Mouse (Mus musculus): Measurements from ENCODE around the gene Xlr.
"Not testable (repeated sequence)": the region's sequence is repeated elsewhere in the genome, so short reads cannot be mapped to it uniquely, and the experiment has no call there.

Xlr gene

DNA sequence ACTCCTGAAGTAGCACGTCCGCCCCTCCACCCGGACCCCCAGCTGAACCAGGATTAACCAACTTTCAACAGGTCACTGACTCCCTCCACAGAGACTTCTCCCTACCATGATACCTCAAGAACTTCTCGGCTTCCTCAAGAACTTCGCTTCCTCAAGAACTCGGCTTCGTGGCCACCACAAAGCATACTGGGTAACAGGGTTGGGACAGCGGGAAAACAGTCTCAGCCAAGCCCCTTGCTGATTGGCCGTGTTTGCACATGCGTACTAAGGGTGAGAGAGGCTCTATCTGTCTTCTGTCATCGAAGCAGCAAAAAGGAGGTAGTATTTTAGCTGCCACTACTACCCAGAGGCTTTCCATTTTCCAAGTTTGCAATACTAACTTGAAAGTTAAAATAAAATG, at the start of gene Xlr:
Gene Xlr (minus strand): TSS at position 188 of the 400 bp plus-strand sequence.
- not testable (repeated sequence) for DNase-seq (ENCODE audit: extremely low spot score)

DNA sequence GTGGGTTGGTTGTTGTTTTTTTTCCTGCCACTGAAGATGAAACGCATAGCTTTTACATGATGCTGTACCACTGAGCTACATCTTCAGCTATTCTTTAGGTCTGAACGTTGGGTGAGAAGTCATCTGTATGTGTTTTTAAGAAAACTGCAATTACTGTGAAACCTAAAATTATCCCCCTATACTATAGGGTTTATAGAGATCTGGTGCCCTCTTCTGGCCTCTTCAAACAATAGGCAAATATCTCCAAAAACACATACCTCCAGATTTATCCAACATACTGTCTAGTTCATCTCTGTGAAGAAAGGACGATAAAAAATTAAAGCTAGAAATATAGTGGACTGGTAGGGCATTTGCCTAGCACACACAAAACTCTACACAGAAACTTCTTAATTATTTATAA, 1.6 kb upstream of the Xlr start:
- DNase-seq (ENCODE audit: extremely low spot score) = no peak

DNA sequence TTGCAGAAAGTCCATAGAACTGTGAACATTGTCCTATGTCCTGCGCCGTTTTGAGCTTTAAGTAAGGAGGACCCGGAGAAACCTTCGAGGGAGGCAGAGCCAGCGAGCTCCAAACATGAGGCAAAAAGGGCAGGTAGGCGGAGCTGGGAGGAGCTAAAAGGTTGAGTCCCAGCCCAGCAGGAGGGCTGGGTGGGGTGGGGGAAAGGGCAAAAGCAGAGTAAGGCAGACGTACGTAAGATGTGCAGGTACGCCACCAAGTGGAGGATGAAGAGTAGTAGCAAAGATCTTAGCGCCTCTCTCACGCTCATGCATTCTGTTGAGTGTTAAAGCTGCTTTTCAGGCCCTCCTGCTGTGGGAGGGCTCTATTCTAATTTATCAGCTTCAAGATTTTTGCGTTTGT, 21.2 kb downstream of the Xlr start, which contains the start of gene Zfp36l3:
Gene Zfp36l3 (minus strand): TSS at position 119 of the 400 bp plus-strand sequence.
- DNase-seq (ENCODE audit: extremely low spot score) = no peak

DNA sequence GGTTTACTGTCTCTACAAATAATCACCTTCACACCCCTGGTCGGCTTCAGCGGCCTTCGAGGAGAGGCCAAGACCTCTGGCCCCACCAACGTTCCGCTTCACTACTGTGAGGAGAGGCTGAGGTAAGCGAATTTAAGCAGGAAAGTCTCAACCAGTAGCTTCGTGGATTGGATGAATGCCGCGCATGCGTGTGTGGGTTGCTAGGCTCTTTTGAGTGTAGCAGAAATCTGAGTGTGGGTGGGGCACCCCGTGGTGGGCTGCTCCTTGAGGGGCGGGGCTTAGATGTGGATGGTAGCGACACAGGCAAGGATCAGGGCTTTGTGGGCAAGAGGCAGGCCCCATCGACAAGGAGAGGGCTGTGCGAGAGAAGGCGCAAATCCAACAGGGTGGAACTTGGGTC, 39.8 kb downstream of the Xlr start, which contains the start of gene 1700013H16Rik:
Gene 1700013H16Rik (minus strand): TSS at position 96 of the 400 bp plus-strand sequence.
- no peak for DNase-seq (ENCODE audit: extremely low spot score)

DNA sequence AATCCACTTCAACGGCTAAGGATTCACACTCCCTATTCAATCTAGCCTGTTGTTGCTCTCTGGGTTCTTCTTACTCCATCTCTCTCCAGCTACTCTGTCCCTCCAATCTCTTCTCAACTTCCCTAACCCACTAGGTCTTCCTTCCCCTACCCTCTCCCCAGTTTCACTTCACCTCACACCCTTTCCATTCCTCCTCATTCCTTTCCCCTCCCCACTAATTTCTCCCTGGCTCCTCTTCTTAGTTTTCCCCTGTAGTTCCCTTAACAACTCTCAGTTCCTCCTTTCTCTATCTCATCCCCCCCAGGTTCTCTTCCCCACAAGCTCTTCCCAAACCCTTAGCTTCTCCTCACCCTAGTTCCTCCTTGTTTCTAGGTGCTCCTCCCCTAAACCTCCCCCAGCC, 44.7 kb downstream of the Xlr start:
- DNase-seq (ENCODE audit: extremely low spot score) = no peak

DNA sequence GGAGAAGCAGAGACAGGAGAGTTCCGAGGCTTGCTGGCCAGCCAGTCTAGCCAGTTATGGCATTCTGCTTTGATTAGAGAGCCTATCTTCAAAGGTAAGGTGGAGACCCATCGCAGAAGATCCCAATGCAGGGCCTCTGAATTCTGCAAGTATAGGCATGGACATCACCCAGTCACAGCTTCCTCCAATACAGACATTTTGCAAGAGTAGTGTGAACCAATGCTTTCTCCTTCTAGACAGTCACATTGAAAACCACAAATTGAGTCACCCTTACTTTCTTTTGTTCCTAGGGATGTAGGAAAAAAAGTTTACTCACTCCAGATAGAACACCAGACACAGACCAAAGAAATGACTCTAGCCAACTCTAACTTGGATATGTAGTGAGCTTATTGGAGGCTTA, 68.5 kb downstream of the Xlr start:
- DNase-seq (ENCODE audit: extremely low spot score) = no peak
